Mouse (Mus musculus) liver, postnatal 0 days (tissue): ENCODE results near the gene Cubn.

Experiments
- CTCF ChIP-seq: sonication (generic); IDR thresholded peaks from 2 replicates; pipeline ENCODE4 v1.5.1; 2016; ENCODE audit warnings: antibody characterized with exemption, low read depth
- EP300 ChIP-seq: IDR thresholded peaks from 2 replicates; pipeline ENCODE4 v1.6.1; 2016; ENCODE audit warnings: antibody characterized with exemption, low read depth, mild to moderate bottlenecking

DNA sequence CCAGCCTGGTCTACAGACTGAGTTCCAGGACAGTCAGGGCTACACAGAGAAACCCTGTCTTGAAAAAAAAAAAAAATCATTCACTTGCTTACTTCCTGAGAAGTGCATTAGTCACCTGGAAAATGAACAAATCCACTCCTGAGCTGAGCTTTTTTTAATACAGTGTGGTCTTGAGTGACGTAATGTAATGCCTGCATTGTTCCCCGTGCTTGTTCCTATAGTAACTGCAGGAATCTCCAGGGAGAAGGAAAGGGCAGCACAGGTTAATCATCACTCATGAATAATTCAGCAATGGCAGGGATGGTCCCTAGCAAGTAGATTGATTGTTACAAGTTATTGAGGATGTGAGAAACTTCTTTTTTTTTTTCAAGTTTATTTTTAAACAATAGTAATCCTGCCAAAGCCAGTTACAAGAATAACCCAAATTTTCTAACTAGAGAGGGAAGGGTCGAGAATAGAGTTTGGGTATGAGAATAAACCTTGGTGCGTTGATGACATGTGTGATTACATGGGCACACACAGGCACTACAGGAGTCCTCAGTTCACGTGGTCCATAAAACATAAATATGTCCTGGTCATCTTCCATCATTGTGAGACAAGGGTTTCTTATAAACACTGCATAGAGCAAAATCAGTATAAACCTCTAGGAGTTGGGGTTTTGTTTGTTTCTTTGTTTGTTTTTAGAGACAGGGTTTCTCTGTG, 8.8 kb upstream of the Cubn start:
- TF ChIP-seq CTCF (no peak), EP300 (no peak)
